Mouse (Mus musculus): ENCODE data around the gene Map4k2.
A peak's percentile ranks its signal among the peaks of the same experiment; 100 is the strongest.

Map4k2 gene

DNA sequence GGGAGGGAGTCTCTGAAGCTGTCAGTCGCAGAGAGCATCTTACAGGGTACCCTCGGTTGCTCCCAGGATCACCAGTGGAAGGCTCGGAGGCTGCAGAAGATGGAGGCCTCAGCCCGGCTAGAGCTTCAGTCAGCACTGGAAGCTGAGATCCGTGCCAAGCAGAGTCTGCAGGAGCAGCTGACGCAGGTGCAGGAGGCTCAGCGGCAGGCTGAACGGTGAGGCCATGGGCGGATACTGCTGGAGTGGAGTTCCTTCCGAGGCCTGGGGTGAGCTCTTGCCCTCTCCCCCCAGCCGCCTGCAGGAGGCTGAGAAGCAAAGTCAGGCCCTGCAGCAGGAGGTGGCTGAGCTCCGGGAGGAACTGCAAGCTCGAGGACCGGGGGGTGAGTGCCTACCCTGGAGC, 25.4 kb upstream of the Map4k2 start:
- no peak for DNase-seq (ENCODE audit: low spot score in 2 of 2)

DNA sequence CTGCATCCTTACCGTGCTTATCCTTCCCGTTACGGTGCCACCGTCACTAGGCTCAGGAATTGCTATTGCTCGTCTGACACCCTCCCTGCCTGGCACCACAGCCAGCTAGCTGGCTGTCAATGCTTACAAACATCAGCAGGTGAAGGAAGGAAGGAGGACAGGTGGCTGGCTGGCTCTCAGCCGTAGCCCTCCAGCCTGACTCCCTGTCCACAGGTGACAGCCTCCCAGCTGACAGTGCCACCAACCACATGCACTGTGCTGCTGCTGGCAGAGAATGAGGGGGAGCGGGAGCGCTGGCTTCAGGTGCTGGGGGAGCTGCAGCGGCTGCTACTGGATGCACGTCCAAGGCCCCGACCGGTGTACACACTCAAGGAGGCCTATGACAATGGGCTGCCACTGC, 22.8 kb upstream of the Map4k2 start:
- no peak for DNase-seq (ENCODE audit: low spot score in 2 of 2)

GRCm38 (mm10) chr19:6321358-6321757, 19.6 kb upstream of the Map4k2 start:
- no peak for DNase-seq (ENCODE audit: low spot score in 2 of 2)

DNA sequence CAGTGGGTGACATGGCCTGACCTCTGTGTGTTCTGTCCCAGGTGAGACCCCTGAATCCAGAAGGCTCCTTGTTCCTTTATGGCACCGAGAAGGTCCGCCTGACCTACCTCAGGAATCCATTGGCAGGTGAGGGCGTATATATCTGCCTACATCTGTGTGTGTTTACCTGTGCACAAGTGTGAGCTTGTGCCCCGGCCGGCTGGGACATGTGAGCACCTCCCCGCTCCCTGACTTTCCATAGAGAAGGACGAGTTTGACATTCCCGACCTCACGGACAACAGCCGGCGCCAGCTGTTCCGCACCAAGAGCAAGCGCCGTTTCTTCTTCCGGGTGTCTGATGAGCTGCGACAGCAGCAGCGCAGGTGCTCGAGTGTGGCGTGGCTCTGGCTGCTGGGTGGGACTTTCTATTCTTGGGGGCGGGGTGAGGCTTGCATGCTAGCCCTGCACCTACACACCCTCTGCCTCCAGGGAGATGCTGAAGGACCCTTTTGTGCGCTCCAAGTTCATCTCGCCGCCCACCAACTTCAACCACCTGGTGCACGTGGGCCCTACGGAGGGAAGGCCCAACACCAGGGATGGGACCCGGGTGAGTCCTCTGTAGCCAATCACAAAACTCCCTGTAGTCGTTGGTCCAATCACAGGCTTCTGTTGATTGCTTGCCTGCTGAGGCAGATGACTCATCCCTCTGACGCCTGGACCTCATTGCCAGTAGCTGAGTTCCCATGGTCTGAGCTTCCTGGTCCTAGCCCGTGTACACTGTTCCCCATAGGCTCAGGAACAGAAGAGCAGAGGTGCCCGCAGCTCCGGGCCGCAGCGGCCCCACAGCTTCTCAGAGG, 18.9 kb upstream of the Map4k2 start:
- DNase-seq (ENCODE audit: low spot score in 2 of 2): no peak

GRCm38 (mm10) chr19:6324751-6325150, 16.2 kb upstream of the Map4k2 start:
- no peak for DNase-seq (ENCODE audit: low spot score in 2 of 2)

- DNase-seq (ENCODE audit: low spot score in 2 of 2): no peak
Measured at GRCm38 (mm10) chr19:6331178-6331577, 9.8 kb upstream of the Map4k2 start.

GRCm38 (mm10) chr19:6331719-6332516, 9.0 kb upstream of the Map4k2 start:
- DNase-seq (ENCODE audit: low spot score in 2 of 2): no peak

DNA sequence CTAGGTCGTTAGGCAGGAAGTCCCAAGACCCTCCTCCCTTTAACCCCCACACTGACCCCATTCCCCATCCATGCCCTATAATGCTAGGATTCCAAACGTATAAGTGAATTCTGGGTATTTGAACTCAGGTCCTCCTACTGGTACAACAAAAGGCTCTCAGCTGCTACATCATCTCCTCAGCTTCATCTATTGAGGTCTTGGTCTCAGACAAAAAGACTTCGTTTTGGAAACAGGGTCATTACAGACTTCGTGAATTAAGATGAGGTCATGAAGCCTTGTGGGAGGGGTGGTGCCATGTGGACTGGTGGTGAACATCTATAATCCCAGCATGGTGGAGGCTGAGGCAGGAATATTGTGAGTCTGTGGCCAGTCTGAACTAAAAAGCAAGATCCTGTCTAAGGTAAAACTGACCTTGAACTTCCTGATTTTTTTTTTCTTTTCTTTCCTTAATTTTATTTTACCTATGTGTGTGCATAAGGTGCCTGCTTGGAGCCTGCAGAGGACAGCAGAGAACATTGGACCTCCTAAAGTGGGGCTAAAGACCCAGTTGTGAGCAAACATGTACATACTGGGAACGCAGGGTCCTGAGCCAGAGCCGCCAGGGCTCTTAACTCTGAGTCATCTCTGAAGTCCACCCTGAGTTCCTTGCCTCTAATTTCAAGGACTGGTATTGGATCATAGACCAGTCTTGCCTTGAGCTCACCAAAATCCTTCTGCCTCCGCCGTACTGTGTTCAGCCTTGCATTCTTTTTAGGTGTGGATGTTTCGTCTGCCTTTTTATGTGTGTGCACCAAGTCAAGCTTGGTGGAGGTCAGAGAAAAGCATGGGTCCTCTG, 7.0 kb upstream of the Map4k2 start:
- DNase-seq (ENCODE audit: low spot score in 2 of 2): no peak

- DNase-seq (ENCODE audit: low spot score in 2 of 2): peak; percentile 92 to 95
Measured at GRCm38 (mm10) chr19:6334673-6335457, 6.1 kb upstream of the Map4k2 start, which contains the start of gene Men1. Gene Men1, plus strand, starts transcription at chr19:6334979.

DNA sequence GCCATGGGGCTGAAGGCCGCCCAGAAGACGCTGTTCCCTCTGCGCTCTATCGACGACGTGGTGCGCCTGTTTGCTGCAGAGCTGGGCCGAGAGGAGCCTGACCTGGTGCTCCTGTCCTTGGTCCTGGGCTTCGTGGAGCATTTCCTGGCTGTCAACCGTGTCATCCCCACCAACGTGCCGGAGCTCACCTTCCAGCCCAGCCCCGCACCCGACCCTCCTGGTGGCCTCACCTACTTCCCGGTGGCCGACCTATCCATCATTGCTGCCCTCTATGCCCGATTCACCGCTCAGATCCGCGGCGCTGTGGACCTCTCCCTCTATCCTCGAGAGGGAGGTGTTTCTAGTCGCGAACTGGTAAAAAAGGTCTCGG, 5.5 kb upstream of the Map4k2 start:
- no peak for DNase-seq (ENCODE audit: low spot score in 2 of 2)

- DNase-seq (ENCODE audit: low spot score in 2 of 2): no peak
Measured at GRCm38 (mm10) chr19:6336920-6337319, 4.0 kb upstream of the Map4k2 start.

DNA sequence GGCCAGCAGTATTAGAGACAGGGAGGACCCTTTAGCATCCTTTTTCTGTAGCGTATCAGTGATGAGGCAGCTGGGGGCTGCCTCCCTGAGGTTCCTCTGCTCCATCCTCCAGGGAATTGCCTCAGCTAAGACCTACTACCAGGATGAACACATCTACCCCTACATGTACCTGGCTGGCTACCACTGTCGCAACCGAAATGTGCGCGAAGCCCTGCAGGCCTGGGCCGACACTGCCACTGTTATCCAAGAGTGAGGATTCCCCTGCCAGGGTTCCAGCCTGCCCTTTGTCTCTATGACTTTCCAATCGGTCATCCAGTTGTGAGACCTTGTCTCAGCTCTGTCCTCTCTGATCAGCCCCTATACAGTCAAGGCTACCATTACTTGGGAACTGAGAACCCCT, 2.8 kb upstream of the Map4k2 start:
- DNase-seq (ENCODE audit: low spot score in 2 of 2): no peak

DNA sequence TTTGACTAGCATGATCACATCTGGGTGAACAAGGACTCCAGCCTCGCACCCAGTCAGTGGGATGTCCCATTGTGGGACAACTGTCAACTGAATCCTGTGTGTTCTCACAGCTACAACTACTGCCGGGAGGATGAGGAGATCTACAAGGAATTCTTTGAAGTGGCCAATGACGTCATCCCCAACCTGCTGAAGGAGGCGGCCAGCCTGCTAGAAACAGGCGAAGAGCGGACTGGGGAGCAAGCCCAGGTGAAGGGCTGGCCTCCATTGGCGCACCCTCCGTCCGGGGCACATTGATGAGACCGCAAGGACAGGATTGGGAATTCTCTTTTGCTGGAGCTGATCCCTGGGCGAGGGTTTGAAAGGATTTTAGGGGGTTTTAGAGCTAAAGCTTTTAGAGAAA, 2.2 kb upstream of the Map4k2 start:
- no peak for DNase-seq (ENCODE audit: low spot score in 2 of 2)

GRCm38 (mm10) chr19:6339191-6339590, 1.7 kb upstream of the Map4k2 start:
- no peak for DNase-seq (ENCODE audit: low spot score in 2 of 2)

DNA sequence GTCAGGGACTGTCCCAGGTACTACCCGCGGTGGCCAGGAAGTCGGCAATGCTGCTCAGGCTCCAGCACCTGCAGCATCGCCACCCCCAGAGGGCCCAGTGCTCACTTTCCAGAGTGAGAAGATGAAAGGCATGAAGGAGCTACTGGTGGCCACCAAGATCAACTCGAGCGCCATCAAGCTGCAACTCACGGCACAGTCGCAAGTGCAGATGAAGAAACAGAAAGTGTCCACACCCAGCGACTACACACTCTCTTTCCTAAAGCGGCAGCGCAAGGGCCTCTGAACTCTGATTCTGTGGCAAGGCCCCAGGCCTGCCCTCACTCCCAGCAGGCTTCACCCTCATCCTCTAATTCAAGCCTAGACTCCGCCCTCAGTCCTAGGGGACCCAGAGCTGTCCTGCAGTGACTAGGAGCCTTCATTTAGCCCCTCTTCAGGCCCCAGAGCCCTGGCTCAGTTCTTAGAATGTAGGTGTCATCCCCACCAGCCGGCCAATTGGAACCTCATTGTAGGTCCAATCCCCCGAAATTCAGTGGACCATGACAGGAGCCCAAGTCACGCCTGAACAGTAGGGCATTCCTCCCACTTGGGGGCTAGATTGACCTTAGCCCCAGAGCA, 938 bp upstream of the Map4k2 start:
- no peak for DNase-seq (ENCODE audit: low spot score in 2 of 2)

DNA sequence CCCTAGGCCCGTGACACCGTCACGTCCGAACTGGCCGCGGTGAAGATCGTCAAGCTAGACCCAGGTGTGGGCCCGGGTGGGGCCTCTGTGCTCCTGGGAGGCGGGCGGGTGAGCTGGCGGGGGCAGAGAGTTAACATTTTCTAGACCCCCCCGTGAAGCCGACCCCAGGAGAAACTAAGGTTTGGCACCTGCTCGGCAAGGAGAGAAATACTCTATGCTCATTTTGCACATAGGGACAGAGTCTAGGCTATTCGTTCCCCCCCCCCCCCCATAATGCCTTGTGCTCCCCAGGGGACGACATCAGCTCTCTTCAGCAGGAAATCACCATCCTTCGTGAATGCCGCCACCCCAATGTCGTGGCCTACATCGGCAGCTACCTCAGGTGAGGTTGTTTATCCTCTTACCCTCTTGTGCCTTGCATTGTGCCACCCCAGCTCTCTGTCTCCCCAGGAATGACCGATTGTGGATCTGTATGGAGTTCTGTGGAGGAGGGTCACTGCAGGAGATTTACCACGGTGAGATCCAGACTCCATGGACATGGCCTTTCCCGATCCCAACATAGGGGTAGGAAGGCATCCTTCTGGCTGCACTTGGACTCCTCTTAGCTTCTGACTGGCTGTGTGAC, 630 bp downstream of the Map4k2 start:
- no peak for DNase-seq (ENCODE audit: low spot score in 2 of 2)

GRCm38 (mm10) chr19:6342276-6342933, 1.5 kb downstream of the Map4k2 start:
- no peak for DNase-seq (ENCODE audit: low spot score in 2 of 2)

DNA sequence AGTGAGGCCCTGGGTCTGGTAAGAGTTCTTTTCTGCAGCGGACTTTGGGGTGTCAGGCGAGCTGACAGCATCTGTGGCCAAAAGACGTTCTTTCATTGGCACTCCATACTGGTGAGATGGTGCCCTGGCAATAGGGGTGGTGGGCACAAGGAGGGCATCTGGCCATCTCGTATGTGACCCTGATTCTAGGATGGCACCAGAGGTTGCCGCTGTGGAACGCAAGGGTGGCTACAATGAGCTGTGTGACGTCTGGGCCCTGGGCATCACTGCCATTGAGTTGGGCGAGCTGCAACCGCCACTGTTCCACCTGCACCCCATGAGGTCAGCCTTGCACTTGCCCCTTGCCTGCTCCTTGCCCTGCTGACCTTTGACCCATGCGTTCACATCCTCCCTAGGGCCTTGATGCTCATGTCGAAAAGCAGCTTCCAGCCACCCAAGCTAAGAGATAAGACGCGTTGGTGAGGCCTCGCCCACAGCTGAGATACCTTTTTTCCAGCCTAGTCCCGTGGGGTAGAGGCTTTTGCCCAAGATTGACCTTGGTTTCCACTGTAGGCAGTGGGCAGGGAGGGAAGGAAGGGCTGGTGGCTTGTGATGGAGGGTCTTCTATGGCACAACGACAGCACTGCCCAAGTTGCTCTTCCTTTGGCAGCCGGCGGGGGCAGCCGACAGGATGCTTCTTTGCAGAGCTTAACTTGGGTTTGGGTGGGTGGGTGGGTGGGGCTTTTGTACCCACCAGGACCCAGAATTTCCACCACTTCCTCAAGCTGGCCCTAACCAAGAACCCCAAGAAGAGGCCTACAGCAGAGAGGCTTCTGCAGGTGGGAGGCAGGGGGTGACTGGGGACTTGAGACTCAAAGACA, 2.4 kb downstream of the Map4k2 start:
- DNase-seq (ENCODE audit: low spot score in 2 of 2): no peak

DNA sequence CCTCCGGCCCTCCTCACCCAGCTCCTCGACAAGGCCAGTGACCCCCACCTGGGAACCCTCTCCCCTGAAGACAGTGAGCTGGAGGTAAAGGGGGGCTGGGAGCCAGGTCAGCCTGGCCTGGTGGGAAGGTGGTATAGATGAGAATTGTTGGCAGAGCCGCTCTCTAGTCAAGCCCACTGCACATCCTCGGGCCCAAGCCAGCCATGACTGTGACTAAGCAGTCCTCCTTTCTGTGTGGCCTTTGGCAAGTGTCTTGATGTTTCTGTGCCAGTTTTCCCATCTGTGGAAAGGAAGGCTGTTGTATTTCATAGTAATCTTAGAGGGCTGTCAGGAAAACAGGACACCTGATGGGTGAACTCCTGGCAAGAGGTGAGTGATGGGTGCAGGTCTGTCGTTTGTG, 3.1 kb downstream of the Map4k2 start:
- no peak for DNase-seq (ENCODE audit: low spot score in 2 of 2)

Measured in frontal cortex, postnatal 14 days (tissue).